Mouse (Mus musculus) erythroblast, embryonic 14.5 days (primary cell): ENCODE data around the gene Rad23a. TPM values are rescaled to one million over a fixed set of nuclear protein-coding genes. Genes with fewer than 3 reads are reported as not detected.

Source experiments
- H3K27me3 ChIP-seq: 2 replicates; pipeline ENCODE4 v1.6.1; 2012; ENCODE audit warnings: inconsistent platforms; ENCODE audit not compliant: control insufficient read depth
- H3K36me3 ChIP-seq: 2 replicates; pipeline ENCODE4 v1.6.1; 2012; ENCODE audit warnings: mild to moderate bottlenecking, inconsistent platforms; ENCODE audit not compliant: control insufficient read depth
- H3K4me1 ChIP-seq: 2 replicates; pipeline ENCODE4 v1.6.1; 2012; ENCODE audit warnings: inconsistent platforms; ENCODE audit not compliant: control insufficient read depth
- H3K4me3 ChIP-seq: replicated peaks from 2 replicates; pipeline ENCODE3; 2012; ENCODE audit warnings: moderate library complexity, mild to moderate bottlenecking, inconsistent platforms
- H3K9me3 ChIP-seq: 2 replicates; pipeline ENCODE4 v1.6.1; 2012; ENCODE audit warnings: low read length, inconsistent platforms, mixed read lengths; ENCODE audit not compliant: control insufficient read depth
- GATA1 ChIP-seq: IDR thresholded peaks from 2 replicates; pipeline ENCODE4 v1.6.1; 2012; ENCODE audit warnings: low read length, inconsistent platforms, mixed read lengths
- TAL1 ChIP-seq: IDR thresholded peaks from 3 replicates; pipeline ENCODE4 v1.6.1; 2012; ENCODE audit warnings: low read length, inconsistent platforms, mixed read lengths
- polyA plus RNA-seq: library from polyadenylated mRNA; stranded (reverse); fragments of >175 nt; gene quantifications from 2 replicates; pipeline ENCODE4 v1.2.3, GENCODE M21; 2012

Rad23a gene
- polyA plus RNA-seq, 1 experiment = 808 TPM

GRCm38 (mm10) chr8:84786801-84787467 is 53.5 kb downstream of the Rad23a start:
- Histone ChIP-seq H3K9me3 (peaks cover 17% of the 10 kb centered on the region), H3K36me3 (no peaks in the 10 kb centered on the region), H3K27me3 (peaks cover 90% of the 10 kb centered on the region), H3K4me1 (peaks cover 11% of the 10 kb centered on the region), H3K4me3 (no peak overlapping the region)
- TF ChIP-seq GATA1 (no peak), TAL1 (no peak)

DNA sequence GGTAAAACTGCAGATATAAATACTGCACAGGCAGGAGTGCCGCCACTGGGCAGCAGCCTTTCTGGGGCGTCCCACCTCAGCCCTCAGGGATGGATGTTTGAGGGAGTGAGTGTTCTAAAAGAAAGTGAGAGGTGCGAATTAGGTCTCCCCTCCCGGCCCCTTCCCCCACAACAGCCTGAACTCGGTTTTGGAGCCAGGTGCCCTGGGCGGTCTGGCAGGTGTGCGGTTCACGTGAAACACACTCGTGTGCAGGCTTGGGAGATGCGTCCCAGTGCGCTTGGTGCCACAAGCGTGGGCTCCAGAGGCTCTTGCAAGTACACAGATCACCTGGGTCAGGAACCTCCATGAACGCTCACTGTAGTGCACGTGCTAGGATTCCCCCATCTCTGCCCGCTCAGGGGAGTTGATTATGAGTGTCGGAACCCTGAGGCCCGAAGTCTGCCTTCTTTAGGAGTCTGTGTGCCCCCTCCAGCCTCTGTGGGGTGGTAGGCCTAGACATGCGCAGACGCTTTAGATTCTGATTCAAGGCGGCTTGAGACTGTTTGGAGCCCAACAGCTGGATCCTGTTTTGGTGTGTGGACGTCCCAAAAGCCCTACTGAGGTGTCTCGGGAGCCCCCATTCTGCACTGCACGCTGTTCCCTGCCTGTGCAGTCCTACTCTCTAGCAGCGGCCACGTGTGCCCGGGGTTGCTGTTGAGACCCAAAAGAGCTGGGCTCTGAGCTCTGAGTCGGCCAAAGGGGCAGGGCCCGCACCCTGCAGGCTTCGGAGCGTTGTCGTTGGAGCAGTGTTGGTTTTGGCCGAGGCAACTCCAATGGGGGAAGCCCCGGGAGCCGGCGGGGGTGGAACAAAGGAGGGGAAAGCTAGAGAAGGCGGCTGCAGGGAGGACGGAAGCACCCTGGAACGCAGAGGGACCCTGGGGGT is 54.4 kb downstream of the Rad23a start:
- H3K4me1 ChIP-seq = peaks cover 11% of the 10 kb centered on the region
- no peak overlapping the region for H3K4me3 ChIP-seq
- peaks cover 100% of the 10 kb centered on the region for H3K27me3 ChIP-seq

DNA sequence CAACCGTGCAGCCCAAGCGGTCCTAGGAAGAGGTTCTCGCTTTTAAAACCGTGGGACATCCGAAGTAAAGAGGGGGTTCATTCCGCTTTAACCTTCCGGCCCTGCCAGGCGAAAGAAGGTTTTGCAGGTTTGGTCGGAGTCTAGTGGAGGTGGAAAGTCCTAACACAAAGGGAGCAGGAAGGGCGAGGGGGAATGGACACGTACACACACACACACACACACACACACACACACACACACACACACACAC is 55.0 kb downstream of the Rad23a start:
- Histone ChIP-seq H3K36me3 (no peaks in the 10 kb centered on the region), H3K9me3 (peaks cover 17% of the 10 kb centered on the region), H3K4me1 (peaks cover 7% of the 10 kb centered on the region), H3K4me3 (no peak overlapping the region), H3K27me3 (peaks cover 100% of the 10 kb centered on the region)
- TF ChIP-seq GATA1 = no peak
- TF ChIP-seq TAL1 = no peak

More for the DNA sequence above, 54.4 kb downstream of the Rad23a start:
- peaks cover 17% of the 10 kb centered on the region for H3K9me3 ChIP-seq
- H3K36me3 ChIP-seq = no peaks in the 10 kb centered on the region
- TF ChIP-seq GATA1 = no peak
- TF ChIP-seq TAL1 = no peak

GRCm38 (mm10) chr8:84784681-84785505 is 55.6 kb downstream of the Rad23a start:
- Histone ChIP-seq H3K27me3 (peaks cover 100% of the 10 kb centered on the region), H3K4me1 (peaks cover 4% of the 10 kb centered on the region; the same call in 1 of the 2 replicates), H3K36me3 (no peaks in the 10 kb centered on the region), H3K9me3 (peaks cover 17% of the 10 kb centered on the region), H3K4me3 (no peak overlapping the region)
- TF ChIP-seq GATA1 (no peak), TAL1 (no peak)

Other genes with a start within 250 kb of the Rad23a start
- 17.2 and 18.5 TPM in 2 replicates for gene Ier2, start 177.8 kb downstream of the Rad23a start, polyA plus RNA-seq
- gene Trmt1, start 154.4 kb downstream of the Rad23a start, polyA plus RNA-seq = 8.9 and 9.0 TPM in 2 replicates
- gene Nacc1, start 152.8 kb downstream of the Rad23a start, polyA plus RNA-seq = 7.0 and 8.5 TPM in 2 replicates
- 61.4 and 62.8 TPM in 2 replicates for gene Lyl1, start 139.2 kb downstream of the Rad23a start, polyA plus RNA-seq
- gene G430095P16Rik, start 117.7 kb downstream of the Rad23a start, polyA plus RNA-seq = 11.0 and 11.9 TPM in 2 replicates
- gene Nfix, start 40.3 kb downstream of the Rad23a start, polyA plus RNA-seq = 1.9 and 2.6 TPM in 2 replicates
- 1.3 and 1.5 TPM in 2 replicates for gene Dand5, start 17.8 kb downstream of the Rad23a start, polyA plus RNA-seq
- 10.3 and 11.6 TPM in 2 replicates for gene Gadd45gip1, start 9.1 kb downstream of the Rad23a start, polyA plus RNA-seq
- 29.4 and 30.9 TPM in 2 replicates for gene Calr, start 6.3 kb upstream of the Rad23a start, polyA plus RNA-seq
- 9.0 and 9.3 TPM in 2 replicates for gene Farsa, start 16.3 kb upstream of the Rad23a start, polyA plus RNA-seq
- gene Syce2, start 31.4 kb upstream of the Rad23a start, polyA plus RNA-seq = 15.0 TPM in 2 replicates
- 15.0 and 18.3 TPM in 2 replicates for gene Gcdh, start 53.3 kb upstream of the Rad23a start, polyA plus RNA-seq
- 358 and 362 TPM in 2 replicates for gene Klf1, start 61.3 kb upstream of the Rad23a start, polyA plus RNA-seq
- gene Dnase2a, start 67.9 kb upstream of the Rad23a start, polyA plus RNA-seq = 4.8 and 7.7 TPM in 2 replicates
- 0.01 and 0.08 TPM in 2 replicates for gene Mast1, start 96.7 kb upstream of the Rad23a start, polyA plus RNA-seq
- not detected in 2 replicates for gene Rtbdn, start 106.3 kb upstream of the Rad23a start, polyA plus RNA-seq
- not detected in 2 replicates for gene Gm49661, start 128.8 kb upstream of the Rad23a start, polyA plus RNA-seq
- 111 and 222 TPM in 2 replicates for gene Prdx2, start 128.9 kb upstream of the Rad23a start, polyA plus RNA-seq
- 162 and 179 TPM in 2 replicates for gene Rnaseh2a, start 129.1 kb upstream of the Rad23a start, polyA plus RNA-seq
- gene Junb, start 138.1 kb upstream of the Rad23a start, polyA plus RNA-seq = 9.6 and 10.3 TPM in 2 replicates
- gene Hook2, start 149.9 kb upstream of the Rad23a start, polyA plus RNA-seq = 0.46 and 0.58 TPM in 2 replicates
- gene Best2, start 173.9 kb upstream of the Rad23a start, polyA plus RNA-seq = not detected in 2 replicates
- gene Asna1, start 184.6 kb upstream of the Rad23a start, polyA plus RNA-seq = 18.6 and 31.0 TPM in 2 replicates
- gene Trir, start 186.2 kb upstream of the Rad23a start, polyA plus RNA-seq = 77.0 and 92.3 TPM in 2 replicates
- 1.7 and 1.8 TPM in 2 replicates for gene Tnpo2, start 196.2 kb upstream of the Rad23a start, polyA plus RNA-seq
- gene Fbxw9, start 219.4 kb upstream of the Rad23a start, polyA plus RNA-seq = 0.54 and 0.63 TPM in 2 replicates
- gene Gm5741, start 227.3 kb upstream of the Rad23a start, polyA plus RNA-seq = 0.37 TPM in 1 of 2 replicates, not detected in the other
- 2.0 and 2.1 TPM in 2 replicates for gene Dhps, start 231.1 kb upstream of the Rad23a start, polyA plus RNA-seq
- 0.28 and 1.5 TPM in 2 replicates for gene Wdr83os, start 240.1 kb upstream of the Rad23a start, polyA plus RNA-seq
- gene Wdr83, start 240.6 kb upstream of the Rad23a start, polyA plus RNA-seq = 2.7 and 4.7 TPM in 2 replicates
- 0.13 and 0.27 TPM in 2 replicates for gene Man2b1, start 242.6 kb upstream of the Rad23a start, polyA plus RNA-seq